Mouse (Mus musculus): ENCODE data around the gene Man1a2. TPM values are rescaled to one million over a fixed set of nuclear protein-coding genes. Genes with fewer than 3 reads are reported as not detected.

The Man1a2 gene
- total and polyA plus RNA-seq, 2 experiments from 2014 or later, result 51.5 to 70.7 TPM

GRCm38 (mm10) chr3:100563565-100563964 is 121.7 kb downstream of the Man1a2 start:
- no peaks in the 10 kb centered on the region for H3K4me1 ChIP-seq (ENCODE audit: insufficient read depth, low read length)
- ATAC-seq (ENCODE audit: low FRiP score) (no peak), DNase-seq (ENCODE audit: low spot score) (no peak)
- no peak overlapping the region for H3K27ac ChIP-seq (ENCODE audit: low read depth, low read length)
- no peak overlapping the region for H3K9ac ChIP-seq (replicated peaks; ENCODE audit: low read length, poor library complexity, severe bottlenecking)
- H3K27me3 ChIP-seq (ENCODE audit: insufficient read depth, low read length), result no peaks in the 10 kb centered on the region
- TF ChIP-seq CTCF (IDR thresholded peaks at IDR 0.05), result no peak
- H3K36me3 ChIP-seq (ENCODE audit: insufficient read depth, low read length), result peaks cover 15% of the 10 kb centered on the region; the same call in 1 of the 2 replicates
- WGBS, result 90% methylated on average over 2 of the region's 2 CpGs
- no peak overlapping the region for H3K4me3 ChIP-seq (ENCODE audit: low read depth, low read length)
- H3K9me3 ChIP-seq (ENCODE audit: low read length), result no peaks in the 10 kb centered on the region
- no peak overlapping the region for H3K4me2 ChIP-seq (ENCODE audit: low read depth, low read length, poor library complexity, severe bottlenecking)

- no peak overlapping the region for H3K9ac ChIP-seq (replicated peaks; ENCODE audit: low read length, poor library complexity, severe bottlenecking)
- no peak overlapping the region for H3K4me2 ChIP-seq (ENCODE audit: low read depth, low read length, poor library complexity, severe bottlenecking)
- H3K4me1 ChIP-seq (ENCODE audit: insufficient read depth, low read length), result no peaks in the 10 kb centered on the region
- DNase-seq (ENCODE audit: low spot score) (no peak), ATAC-seq (ENCODE audit: low FRiP score) (no peak)
- H3K27ac ChIP-seq (ENCODE audit: low read depth, low read length), result no peak overlapping the region
- WGBS, result 89% methylated on average over 7 of the region's 7 CpGs
- TF ChIP-seq CTCF (IDR thresholded peaks at IDR 0.05), result no peak
- H3K27me3 ChIP-seq (ENCODE audit: insufficient read depth, low read length), result no peaks in the 10 kb centered on the region
- H3K9me3 ChIP-seq (ENCODE audit: low read length), result no peaks in the 10 kb centered on the region
- H3K4me3 ChIP-seq (ENCODE audit: low read depth, low read length), result no peak overlapping the region
- H3K36me3 ChIP-seq (ENCODE audit: insufficient read depth, low read length), result peaks cover 15% of the 10 kb centered on the region; the same call in 1 of the 2 replicates
Measured at GRCm38 (mm10) chr3:100562455-100562854, 122.8 kb downstream of the Man1a2 start.

GRCm38 (mm10) chr3:100561561-100562175 is 123.6 kb downstream of the Man1a2 start:
- WGBS, result 99% methylated on average over 2 of the region's 2 CpGs
- no peak overlapping the region for H3K9ac ChIP-seq (replicated peaks; ENCODE audit: low read length, poor library complexity, severe bottlenecking)
- no peak for TF ChIP-seq CTCF (IDR thresholded peaks at IDR 0.05)
- H3K4me2 ChIP-seq (ENCODE audit: low read depth, low read length, poor library complexity, severe bottlenecking), result no peak overlapping the region
- no peaks in the 10 kb centered on the region for H3K27me3 ChIP-seq (ENCODE audit: insufficient read depth, low read length)
- ATAC-seq (ENCODE audit: low FRiP score) (no peak), DNase-seq (ENCODE audit: low spot score) (no peak)
- H3K36me3 ChIP-seq (ENCODE audit: insufficient read depth, low read length), result peaks cover 13% of the 10 kb centered on the region; the same call in 1 of the 2 replicates
- no peaks in the 10 kb centered on the region for H3K9me3 ChIP-seq (ENCODE audit: low read length)
- no peaks in the 10 kb centered on the region for H3K4me1 ChIP-seq (ENCODE audit: insufficient read depth, low read length)
- H3K4me3 ChIP-seq (ENCODE audit: low read depth, low read length), result no peak overlapping the region
- no peak overlapping the region for H3K27ac ChIP-seq (ENCODE audit: low read depth, low read length)

GRCm38 (mm10) chr3:100559431-100559830 is 125.9 kb downstream of the Man1a2 start:
- H3K9me3 ChIP-seq (ENCODE audit: low read length), result no peaks in the 10 kb centered on the region
- WGBS, result 96% methylated on average over 7 of the region's 7 CpGs
- ATAC-seq (ENCODE audit: low FRiP score) (no peak), DNase-seq (ENCODE audit: low spot score) (no peak)
- no peaks in the 10 kb centered on the region for H3K27me3 ChIP-seq (ENCODE audit: insufficient read depth, low read length)
- H3K4me3 ChIP-seq (ENCODE audit: low read depth, low read length), result no peak overlapping the region
- no peak overlapping the region for H3K4me2 ChIP-seq (ENCODE audit: low read depth, low read length, poor library complexity, severe bottlenecking)
- H3K4me1 ChIP-seq (ENCODE audit: insufficient read depth, low read length), result no peaks in the 10 kb centered on the region
- no peak for TF ChIP-seq CTCF (IDR thresholded peaks at IDR 0.05)
- 0 out of 2 replicates have a peak, but pooled peaks cover 8% of the 10 kb centered on the region for H3K36me3 ChIP-seq (ENCODE audit: insufficient read depth, low read length)
- no peak overlapping the region for H3K9ac ChIP-seq (replicated peaks; ENCODE audit: low read length, poor library complexity, severe bottlenecking)
- no peak overlapping the region for H3K27ac ChIP-seq (ENCODE audit: low read depth, low read length)

- Histone ChIP-seq H3K27ac (ENCODE audit: low read depth, low read length) (no peak overlapping the region), H3K27me3 (ENCODE audit: insufficient read depth, low read length) (no peaks in the 10 kb centered on the region), H3K4me2 (ENCODE audit: low read depth, low read length, poor library complexity, severe bottlenecking) (no peak overlapping the region), H3K9ac (replicated peaks; ENCODE audit: low read length, poor library complexity, severe bottlenecking) (no peak overlapping the region), H3K9me3 (ENCODE audit: low read length) (no peaks in the 10 kb centered on the region), H3K36me3 (ENCODE audit: insufficient read depth, low read length) (0 out of 2 replicates have a peak, but pooled peaks cover 8% of the 10 kb centered on the region), H3K4me1 (ENCODE audit: insufficient read depth, low read length) (no peaks in the 10 kb centered on the region), H3K4me3 (ENCODE audit: low read depth, low read length) (no peak overlapping the region)
- DNase-seq (ENCODE audit: low spot score), result no peak
- 73% methylated on average over 4 of the region's 4 CpGs for WGBS
- TF ChIP-seq CTCF (IDR thresholded peaks at IDR 0.05), result no peak
- ATAC-seq (ENCODE audit: low FRiP score), result no peak
Measured at GRCm38 (mm10) chr3:100558211-100558708, 127.0 kb downstream of the Man1a2 start.

GRCm38 (mm10) chr3:100554843-100555242 is 130.5 kb downstream of the Man1a2 start:
- no peak overlapping the region for H3K4me2 ChIP-seq (ENCODE audit: low read depth, low read length, poor library complexity, severe bottlenecking)
- ATAC-seq (ENCODE audit: low FRiP score), result no peak
- TF ChIP-seq CTCF (IDR thresholded peaks at IDR 0.05), result peak; percentile 71
- H3K4me1 ChIP-seq (ENCODE audit: insufficient read depth, low read length), result no peaks in the 10 kb centered on the region
- H3K9me3 ChIP-seq (ENCODE audit: low read length), result no peaks in the 10 kb centered on the region
- H3K27ac ChIP-seq (ENCODE audit: low read depth, low read length), result no peak overlapping the region
- DNase-seq (ENCODE audit: low spot score), result peak; percentile 68
- 45% methylated on average over 5 of the region's 5 CpGs for WGBS
- no peaks in the 10 kb centered on the region for H3K27me3 ChIP-seq (ENCODE audit: insufficient read depth, low read length)
- no peak overlapping the region for H3K9ac ChIP-seq (replicated peaks; ENCODE audit: low read length, poor library complexity, severe bottlenecking)
- H3K4me3 ChIP-seq (ENCODE audit: low read depth, low read length), result no peak overlapping the region
- no peaks in the 10 kb centered on the region for H3K36me3 ChIP-seq (ENCODE audit: insufficient read depth, low read length)
